Mouse (Mus musculus) E14TG2a.4 (cell line): ENCODE measurements around the gene B3gnt6.

ENCODE experiments used
- CTCF ChIP-seq: conservative IDR thresholded peaks from 2 replicates; pipeline ENCODE4 v1.5.1; 2014; ENCODE audit warnings: low read length
- NANOG ChIP-seq: IDR thresholded peaks from 2 replicates; pipeline ENCODE4 v1.6.1; 2014; ENCODE audit warnings: borderline replicate concordance, low read length, mixed read lengths
- POU5F1 ChIP-seq: IDR thresholded peaks from 2 replicates; pipeline ENCODE4 v1.6.1; 2014; ENCODE audit warnings: low read length, borderline replicate concordance

DNA sequence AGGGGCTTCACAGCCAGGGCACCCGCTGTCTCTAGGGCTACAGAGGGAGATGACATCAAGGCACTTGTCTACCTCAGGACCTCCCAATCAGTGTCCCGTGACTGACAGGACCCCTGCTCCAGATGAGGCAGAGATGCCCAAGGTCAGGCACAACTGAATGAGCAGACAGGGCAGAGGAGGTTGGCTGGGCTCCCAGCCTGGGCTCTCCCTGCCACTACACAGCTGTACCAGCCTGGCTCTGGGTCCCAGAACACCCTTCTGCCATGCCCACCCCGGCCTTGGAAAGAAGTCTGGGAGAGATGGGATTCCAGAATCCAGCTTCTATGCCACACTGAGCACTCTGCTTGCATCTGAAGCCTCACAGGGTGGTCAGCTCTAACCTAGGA is 43.0 kb downstream of the B3gnt6 start:
- TF ChIP-seq CTCF (no peak), POU5F1 (no peak), NANOG (no peak)
